Comparison of ENCODE assay signal across 8 mouse cellular contexts in the genomic region with DNA sequence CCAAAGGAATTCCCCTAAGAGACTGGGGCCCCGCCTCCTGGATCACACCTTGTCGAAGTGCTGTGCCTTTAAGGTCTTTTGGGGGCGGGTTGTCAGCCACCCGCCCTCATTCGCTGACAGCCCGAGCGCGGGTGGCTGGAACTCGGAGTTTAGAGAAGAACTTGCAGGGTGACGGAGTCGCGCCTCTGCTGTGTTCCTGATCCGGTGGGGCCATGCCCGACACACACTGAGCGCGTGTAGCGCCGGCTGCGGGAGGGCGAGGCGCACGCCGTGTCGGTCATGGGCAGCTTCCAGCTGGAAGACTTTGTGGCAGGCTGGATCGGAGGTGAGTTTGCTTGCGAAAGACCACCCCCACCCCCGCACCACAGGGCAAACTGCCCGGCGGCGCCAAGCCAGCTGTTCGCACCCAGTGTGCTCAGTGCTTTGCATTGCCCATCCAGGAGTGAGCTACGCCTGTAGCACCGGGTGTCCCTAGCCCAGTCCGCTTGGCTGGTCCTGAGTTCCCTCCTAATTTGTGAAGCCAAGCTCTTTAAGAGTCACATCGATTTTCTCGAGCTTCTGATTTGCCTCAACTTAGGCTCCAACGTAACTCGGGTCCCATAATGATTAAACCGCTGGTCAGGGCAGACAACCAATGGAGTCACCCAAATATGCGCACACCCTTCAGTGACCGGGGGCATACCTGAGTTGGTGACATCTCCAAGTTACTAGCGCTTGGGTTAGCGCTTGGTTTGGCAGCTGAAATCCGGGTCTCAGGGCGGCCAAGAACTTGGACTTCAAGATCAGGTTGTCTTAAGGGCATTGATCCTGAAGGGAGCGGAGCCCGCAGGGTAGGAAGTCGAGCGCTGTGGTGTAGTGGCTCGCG. TPM values are rescaled to one million over a fixed set of nuclear protein-coding genes. Genes with fewer than 3 reads are reported as not detected.
DNase-seq lines count a peak whose midpoint lies in the region; ATAC-seq lines count a peak whose summit lies in the region.

A gene (plus strand): TSS at position 145 of the 865 bp plus-strand sequence.

- H3K36me3 ChIP-seq in forebrain, embryonic 12.5 days (replicated peaks), result no peaks in the 10 kb centered on the region
- no peaks in the 10 kb centered on the region for H3K36me3 ChIP-seq in intestine, embryonic 14.5 days (ENCODE audit: control insufficient read depth, insufficient read depth, low read length)
- H3K36me3 ChIP-seq in liver, embryonic 12.5 days, result no peaks in the 10 kb centered on the region
- no peaks in the 10 kb centered on the region for H3K36me3 ChIP-seq in neural tube, embryonic 11.5 days (ENCODE audit: control insufficient read depth, insufficient read depth, low read length)

- WGBS in forebrain, embryonic 12.5 days, result 5% methylated on average over 51 of the region's 51 CpGs
- WGBS in intestine, embryonic 14.5 days, result 3% methylated on average over 51 of the region's 51 CpGs
- 4% methylated on average over 51 of the region's 51 CpGs for WGBS in liver, embryonic 12.5 days (ENCODE audit: insufficient replicate concordance)
- 4% methylated on average over 51 of the region's 51 CpGs for WGBS in neural tube, embryonic 11.5 days

- ATAC-seq in forebrain, embryonic 12.5 days (ENCODE audit: low FRiP score), result no peak
- ATAC-seq in intestine, embryonic 14.5 days (replicated peaks; ENCODE audit: low FRiP score, low TSS enrichment, low read depth), result peak; percentile 58; the same call in 1 of the 2 replicates
- 0 out of 2 replicates have a peak, but pooled peaks have one; percentile 44 for ATAC-seq in liver, embryonic 12.5 days
- no peak for ATAC-seq in neural tube, embryonic 11.5 days (ENCODE audit: insufficient read depth, low FRiP score, low TSS enrichment)
- no peak for ATAC-seq in CD4-positive, CD25-positive, alpha-beta regulatory T cell, adult 4 months

- no peaks in the 10 kb centered on the region for H3K9me3 ChIP-seq in forebrain, embryonic 12.5 days
- H3K9me3 ChIP-seq in intestine, embryonic 14.5 days (ENCODE audit: control insufficient read depth, low read length), result no peaks in the 10 kb centered on the region
- no peaks in the 10 kb centered on the region for H3K9me3 ChIP-seq in liver, embryonic 12.5 days (replicated peaks)
- no peaks in the 10 kb centered on the region for H3K9me3 ChIP-seq in neural tube, embryonic 11.5 days (ENCODE audit: control insufficient read depth, low read length)

- peaks cover 64% of the 10 kb centered on the region for H3K27me3 ChIP-seq in forebrain, embryonic 12.5 days
- peaks cover 53% of the 10 kb centered on the region for H3K27me3 ChIP-seq in intestine, embryonic 14.5 days (replicated peaks; ENCODE audit: control insufficient read depth, insufficient read depth, low read length)
- peaks cover 68% of the 10 kb centered on the region for H3K27me3 ChIP-seq in liver, embryonic 12.5 days (replicated peaks)
- peaks cover 46% of the 10 kb centered on the region for H3K27me3 ChIP-seq in neural tube, embryonic 11.5 days (ENCODE audit: control insufficient read depth, insufficient read depth, low read length)

- H3K27ac ChIP-seq in forebrain, embryonic 12.5 days, result no peak within 1 kb of the TSS
- H3K27ac ChIP-seq in intestine, embryonic 14.5 days (ENCODE audit: low read depth), result no peak within 1 kb of the TSS
- no peak within 1 kb of the TSS for H3K27ac ChIP-seq in liver, embryonic 12.5 days
- H3K27ac ChIP-seq in neural tube, embryonic 11.5 days (ENCODE audit: low read depth, low read length), result no peak within 1 kb of the TSS

- H3K9ac ChIP-seq in forebrain, embryonic 12.5 days, result no peak within 1 kb of the TSS
- peak within 1 kb of the TSS; percentile 1; the same call in 1 of the 2 replicates for H3K9ac ChIP-seq in intestine, embryonic 14.5 days (ENCODE audit: low read length)
- H3K9ac ChIP-seq in liver, embryonic 12.5 days, result no peak within 1 kb of the TSS
- peak within 1 kb of the TSS; percentile 6; the same call in 1 of the 2 replicates for H3K9ac ChIP-seq in neural tube, embryonic 11.5 days (ENCODE audit: low read length)

- peak; percentile 24 for DNase-seq in thymus, postnatal 4 days
- no peak for DNase-seq in thymus, adult 18-20 months
- peak; percentile 69 for DNase-seq in intestine, embryonic 14.5 days (ENCODE audit: low spot score)
- peak; percentile 36 for DNase-seq in neural tube, embryonic 11.5 days (ENCODE audit: low spot score)
- DNase-seq in thymus, postnatal 36 days, result no peak

- H3K4me2 ChIP-seq in forebrain, embryonic 12.5 days, result peak within 1 kb of the TSS; percentile 54
- H3K4me2 ChIP-seq in intestine, embryonic 14.5 days (ENCODE audit: low read length), result peak within 1 kb of the TSS; percentile 55
- peak within 1 kb of the TSS; percentile 52 for H3K4me2 ChIP-seq in liver, embryonic 12.5 days
- peak within 1 kb of the TSS; percentile 43 for H3K4me2 ChIP-seq in neural tube, embryonic 11.5 days (ENCODE audit: low read depth)

- H3K4me3 ChIP-seq in forebrain, embryonic 12.5 days (replicated peaks), result peak within 1 kb of the TSS; percentile 31
- H3K4me3 ChIP-seq in intestine, embryonic 14.5 days (ENCODE audit: low read depth, low read length), result peak within 1 kb of the TSS; percentile 34
- peak within 1 kb of the TSS; percentile 37 for H3K4me3 ChIP-seq in liver, embryonic 12.5 days
- H3K4me3 ChIP-seq in neural tube, embryonic 11.5 days (ENCODE audit: low read depth, low read length), result peak within 1 kb of the TSS; percentile 25

- H3K4me1 ChIP-seq in forebrain, embryonic 12.5 days, result peaks cover 23% of the 10 kb centered on the region
- 0 out of 2 replicates have a peak, but pooled peaks cover 3% of the 10 kb centered on the region for H3K4me1 ChIP-seq in intestine, embryonic 14.5 days (replicated peaks; ENCODE audit: control insufficient read depth, insufficient read depth, low read length)
- H3K4me1 ChIP-seq in liver, embryonic 12.5 days, result no peaks in the 10 kb centered on the region
- H3K4me1 ChIP-seq in neural tube, embryonic 11.5 days (ENCODE audit: control insufficient read depth, insufficient read depth, low read length), result peaks cover 3% of the 10 kb centered on the region; the same call in 1 of the 2 replicates

RNA-seq across cellular contexts. Expression of the gene that starts here (rescaled TPM):
- polyA plus RNA-seq in forebrain, embryonic 12.5 days (2016; fragmentation: Nextera tagmentation; extraction: Ambion mirVana), result not detected in 2 replicates
- polyA plus RNA-seq in intestine, embryonic 14.5 days (2014; fragmentation: Nextera tagmentation; extraction: Ambion mirVana), result 0.05 TPM in 2 replicates
- 0.26 and 0.29 TPM in 2 replicates for polyA plus RNA-seq in liver, embryonic 12.5 days (2016; fragmentation: Nextera tagmentation; extraction: Ambion mirVana)
- polyA plus RNA-seq in neural tube, embryonic 11.5 days (2014; fragmentation: Nextera tagmentation; extraction: Ambion mirVana), result 0.07 TPM in 1 of 2 replicates, not detected in the other
- polyA plus RNA-seq in CD4-positive, CD25-positive, alpha-beta regulatory T cell, adult 4 months (2017; shearing (Covaris generic)), result not detected

Comparison
In these comparisons a context has a peak if more than half of its experiments do, and no peak if none do; other contexts are left out.
1. Peak in DNase-seq, ATAC-seq, H3K4me3 ChIP-seq, H3K9ac ChIP-seq and H3K4me2 ChIP-seq in intestine, embryonic 14.5 days; RNA of the gene not detected or under 1 TPM.
2. Peak in ATAC-seq, H3K4me3 ChIP-seq and H3K4me2 ChIP-seq in liver, embryonic 12.5 days; RNA of the gene not detected or under 1 TPM.
3. Peak in DNase-seq, H3K4me3 ChIP-seq, H3K9ac ChIP-seq and H3K4me2 ChIP-seq in neural tube, embryonic 11.5 days; RNA of the gene not detected or under 1 TPM.